17 mouse cellular contexts compared by ENCODE assay signal in the genomic region with DNA sequence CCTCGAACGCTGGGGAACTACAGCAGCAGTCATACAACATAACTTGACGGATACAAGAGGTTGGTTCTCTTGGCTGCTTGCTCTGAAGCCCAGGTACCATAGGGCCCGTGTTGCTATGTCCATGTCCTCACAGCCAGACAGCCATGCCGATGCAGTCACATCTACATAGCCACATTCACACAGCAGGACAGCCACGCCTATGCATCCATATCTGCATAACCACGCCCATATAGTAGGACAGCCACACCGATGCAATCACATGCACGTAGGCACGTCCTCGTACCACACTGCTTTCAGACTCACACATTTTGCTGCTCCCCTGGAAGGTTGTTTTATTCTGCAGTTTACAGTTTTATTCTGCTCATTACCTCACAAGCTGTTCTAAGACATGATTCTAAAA.
DNase-seq lines count a peak whose midpoint lies in the region; ATAC-seq and TF ChIP-seq lines count a peak whose summit lies in the region.
"Had no signal": no experiment of that assay in that cellular context is flagged by ENCODE, and none has a peak within 500 bp of the region (broad histone marks: within the 10 kb centered on the region; RNA-seq: fewer than 3 reads in every experiment).

No protein-coding gene starts in this region.

- no peak for TF ChIP-seq CTCF in G1E (IDR thresholded peaks at IDR 0.05; ENCODE audit: low read depth, low read length)

- H3K27ac ChIP-seq in heart, embryonic 12.5 days (ENCODE audit: poor library complexity, severe bottlenecking): no peak overlapping the region
- H3K27ac ChIP-seq in intestine, embryonic 15.5 days: no peak overlapping the region
- H3K27ac ChIP-seq: left cerebral cortex, adult 2 months; limb, embryonic 13.5 days had no signal

- H3K4me3 ChIP-seq in heart, embryonic 12.5 days: no peak overlapping the region
- no peak overlapping the region for H3K4me3 ChIP-seq in G1E (ENCODE audit: low read depth, low read length)
- no peak overlapping the region for H3K4me3 ChIP-seq in intestine, embryonic 15.5 days (replicated peaks)
- H3K4me3 ChIP-seq: left cerebral cortex, adult 2 months; limb, embryonic 13.5 days had no signal

- no peak overlapping the region for H3K9ac ChIP-seq in heart, embryonic 12.5 days
- H3K9ac ChIP-seq in intestine, embryonic 15.5 days: no peak overlapping the region
- H3K9ac ChIP-seq: limb, embryonic 13.5 days had no signal

- H3K4me1 ChIP-seq in heart, embryonic 12.5 days (replicated peaks): no peaks in the 10 kb centered on the region
- peaks cover 6% of the 10 kb centered on the region for H3K4me1 ChIP-seq in G1E (ENCODE audit: insufficient read depth, low read depth, low read length)
- no peaks in the 10 kb centered on the region for H3K4me1 ChIP-seq in intestine, embryonic 15.5 days (replicated peaks)
- H3K4me1 ChIP-seq: limb, embryonic 13.5 days had no signal

- no peak for ATAC-seq in heart, embryonic 12.5 days (ENCODE audit: insufficient number of reproducible peaks, low FRiP score)
- peak; percentile 28; the same call in 1 of the 2 replicates for ATAC-seq in G1E (ENCODE audit: extremely low read depth, insufficient number of reproducible peaks, low FRiP score, poor library complexity, severe bottlenecking)
- ATAC-seq in intestine, embryonic 15.5 days: peak; percentile 80
- ATAC-seq: midbrain, embryonic 16.5 days had no signal

- WGBS in heart, embryonic 12.5 days: 63% methylated on average over 11 of the region's 11 CpGs
- 63% methylated on average over 11 of the region's 11 CpGs for WGBS in intestine, embryonic 15.5 days

- DNase-seq in heart, adult 8-10 months (ENCODE audit: low spot score): no peak
- DNase-seq in 416B (ENCODE audit: low read depth) (peak; percentile 53), G1E (ENCODE audit: low spot score) (no peak)
- DNase-seq in thymus, postnatal 4 days: no peak
- DNase-seq in cerebellum, adult 9-10 months: no peak
- no peak for DNase-seq in heart, postnatal 4 days
- DNase-seq: cerebellum, postnatal 36 days; heart, adult 11 months; heart, postnatal 36 days; kidney, postnatal 25 days; lung, postnatal 14 days; right cerebral cortex, postnatal 25 days had no signal

- no peaks in the 10 kb centered on the region for H3K9me3 ChIP-seq in heart, embryonic 12.5 days (replicated peaks)
- no peaks in the 10 kb centered on the region for H3K9me3 ChIP-seq in G1E (replicated peaks)
- H3K9me3 ChIP-seq in intestine, embryonic 15.5 days: no peaks in the 10 kb centered on the region
- H3K9me3 ChIP-seq: limb, embryonic 13.5 days had no signal

- H3K27me3 ChIP-seq in heart, embryonic 12.5 days (replicated peaks): no peaks in the 10 kb centered on the region
- no peaks in the 10 kb centered on the region for H3K27me3 ChIP-seq in G1E (ENCODE audit: insufficient read depth, low read length)
- no peaks in the 10 kb centered on the region for H3K27me3 ChIP-seq in intestine, embryonic 15.5 days (replicated peaks)
- H3K27me3 ChIP-seq: limb, embryonic 13.5 days had no signal

- H3K36me3 ChIP-seq in heart, embryonic 12.5 days: no peaks in the 10 kb centered on the region
- no peaks in the 10 kb centered on the region for H3K36me3 ChIP-seq in G1E (replicated peaks)
- no peaks in the 10 kb centered on the region for H3K36me3 ChIP-seq in intestine, embryonic 15.5 days
- H3K36me3 ChIP-seq: limb, embryonic 13.5 days had no signal

- peak overlapping the region; percentile 26; the same call in 1 of the 2 replicates for H3K4me2 ChIP-seq in heart, embryonic 12.5 days
- H3K4me2 ChIP-seq in intestine, embryonic 15.5 days (replicated peaks): no peak overlapping the region
- H3K4me2 ChIP-seq: limb, embryonic 13.5 days had no signal
